In the genomic region with DNA sequence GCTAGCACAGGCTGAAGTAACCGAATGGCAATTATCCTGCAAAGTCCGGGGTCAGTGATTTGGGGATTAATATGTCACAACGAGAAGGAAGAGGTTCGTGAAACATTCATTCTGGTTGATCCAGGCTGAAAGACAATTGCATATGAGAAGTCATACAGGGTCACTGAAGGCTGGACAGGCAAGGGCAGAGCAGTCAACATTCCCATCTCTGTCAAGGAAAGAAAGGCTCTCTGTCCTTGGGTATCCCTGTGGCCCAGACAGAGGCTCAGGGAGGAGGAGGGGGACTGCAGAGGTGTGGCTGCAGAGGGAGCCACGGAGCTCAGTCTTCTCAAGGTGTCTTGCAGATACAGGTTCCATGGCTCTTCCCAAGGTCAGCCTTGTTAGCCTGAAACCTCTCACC, we compare ENCODE assay signal across 8 mouse cellular contexts.
DNase-seq lines count a peak whose midpoint lies in the region; ATAC-seq lines count a peak whose summit lies in the region.

No protein-coding gene starts in this region.

- no peaks in the 10 kb centered on the region for H3K27me3 ChIP-seq in heart, embryonic 16.5 days (ENCODE audit: control insufficient read depth, insufficient read depth, low read length)
- no peaks in the 10 kb centered on the region for H3K27me3 ChIP-seq in embryonic facial prominence, embryonic 15.5 days
- H3K27me3 ChIP-seq in intestine, embryonic 14.5 days (replicated peaks; ENCODE audit: control insufficient read depth, insufficient read depth, low read length), result no peaks in the 10 kb centered on the region
- H3K27me3 ChIP-seq in midbrain, embryonic 12.5 days, result no peaks in the 10 kb centered on the region

- no peak overlapping the region for H3K4me3 ChIP-seq in heart, embryonic 16.5 days (ENCODE audit: low read length)
- no peak overlapping the region for H3K4me3 ChIP-seq in embryonic facial prominence, embryonic 15.5 days (replicated peaks)
- H3K4me3 ChIP-seq in intestine, embryonic 14.5 days (ENCODE audit: low read depth, low read length), result no peak overlapping the region
- no peak overlapping the region for H3K4me3 ChIP-seq in midbrain, embryonic 12.5 days

- WGBS in heart, embryonic 16.5 days, result 56% methylated on average over 5 of the region's 5 CpGs
- WGBS in embryonic facial prominence, embryonic 15.5 days, result 40% methylated on average over 5 of the region's 5 CpGs
- 28% methylated on average over 5 of the region's 5 CpGs for WGBS in intestine, embryonic 14.5 days
- 35% methylated on average over 5 of the region's 5 CpGs for WGBS in midbrain, embryonic 12.5 days

- no peaks in the 10 kb centered on the region for H3K36me3 ChIP-seq in heart, embryonic 16.5 days (ENCODE audit: control insufficient read depth, insufficient read depth)
- no peaks in the 10 kb centered on the region for H3K36me3 ChIP-seq in embryonic facial prominence, embryonic 15.5 days
- no peaks in the 10 kb centered on the region for H3K36me3 ChIP-seq in intestine, embryonic 14.5 days (ENCODE audit: control insufficient read depth, insufficient read depth, low read length)
- no peaks in the 10 kb centered on the region for H3K36me3 ChIP-seq in midbrain, embryonic 12.5 days

- peak overlapping the region; percentile 42 for H3K9ac ChIP-seq in heart, embryonic 16.5 days (ENCODE audit: low read length)
- H3K9ac ChIP-seq in embryonic facial prominence, embryonic 15.5 days, result no peak overlapping the region
- no peak overlapping the region for H3K9ac ChIP-seq in intestine, embryonic 14.5 days (ENCODE audit: low read length)
- H3K9ac ChIP-seq in midbrain, embryonic 12.5 days (replicated peaks), result no peak overlapping the region

- H3K4me2 ChIP-seq in heart, embryonic 16.5 days (ENCODE audit: low read depth, low read length), result no peak overlapping the region
- no peak overlapping the region for H3K4me2 ChIP-seq in embryonic facial prominence, embryonic 15.5 days (replicated peaks)
- 0 out of 2 replicates have a peak overlapping the region, but pooled peaks have one; percentile 35 for H3K4me2 ChIP-seq in intestine, embryonic 14.5 days (ENCODE audit: low read length)
- no peak overlapping the region for H3K4me2 ChIP-seq in midbrain, embryonic 12.5 days (replicated peaks)

- peaks cover 69% of the 10 kb centered on the region for H3K4me1 ChIP-seq in heart, embryonic 16.5 days (ENCODE audit: control insufficient read depth, insufficient read depth, low read length)
- peaks cover 74% of the 10 kb centered on the region for H3K4me1 ChIP-seq in embryonic facial prominence, embryonic 15.5 days
- H3K4me1 ChIP-seq in intestine, embryonic 14.5 days (replicated peaks; ENCODE audit: control insufficient read depth, insufficient read depth, low read length), result peaks cover 74% of the 10 kb centered on the region
- peaks cover 80% of the 10 kb centered on the region for H3K4me1 ChIP-seq in midbrain, embryonic 12.5 days

- H3K9me3 ChIP-seq in heart, embryonic 16.5 days (replicated peaks; ENCODE audit: control insufficient read depth, low read length), result no peaks in the 10 kb centered on the region
- no peaks in the 10 kb centered on the region for H3K9me3 ChIP-seq in embryonic facial prominence, embryonic 15.5 days (replicated peaks)
- no peaks in the 10 kb centered on the region for H3K9me3 ChIP-seq in intestine, embryonic 14.5 days (ENCODE audit: control insufficient read depth, low read length)
- H3K9me3 ChIP-seq in midbrain, embryonic 12.5 days, result no peaks in the 10 kb centered on the region

- intact Hi-C loops in heart, postnatal 36 days (cut with DNase I), result no loop called here

- DNase-seq in heart, postnatal 36 days, result no peak
- DNase-seq in intestine, embryonic 14.5 days (ENCODE audit: low spot score), result no peak
- no peak for DNase-seq in cerebellum, postnatal 25 days
- DNase-seq in spleen, postnatal 14 days (ENCODE audit: low spot score in 2 of 2), result no peak
- DNase-seq in layer of hippocampus, postnatal 36 days, result no peak

- H3K27ac ChIP-seq in heart, embryonic 16.5 days (ENCODE audit: low read length), result peak overlapping the region; percentile 92
- peak overlapping the region; percentile 99 for H3K27ac ChIP-seq in embryonic facial prominence, embryonic 15.5 days (replicated peaks)
- H3K27ac ChIP-seq in intestine, embryonic 14.5 days (ENCODE audit: low read depth), result peak overlapping the region; percentile 80
- H3K27ac ChIP-seq in midbrain, embryonic 12.5 days (replicated peaks), result peak overlapping the region; percentile 81

- no peak for ATAC-seq in heart, embryonic 16.5 days (replicated peaks; ENCODE audit: extremely low read depth, insufficient read depth, low FRiP score)
- no peak for ATAC-seq in embryonic facial prominence, embryonic 15.5 days (ENCODE audit: insufficient number of reproducible peaks, low FRiP score, low TSS enrichment, low read depth)
- no peak for ATAC-seq in intestine, embryonic 14.5 days (replicated peaks; ENCODE audit: low FRiP score, low TSS enrichment, low read depth)
- no peak for ATAC-seq in midbrain, embryonic 12.5 days (ENCODE audit: low FRiP score, low read depth)
